Mouse (Mus musculus) c-Kit-positive CD71-positive TER-119-positive erythroid progenitor cells, embryonic 14.5 days (primary cell): Measurements from ENCODE around the gene Bcas3.

Experiments used
- DNase-seq: peaks from one replicate; pipeline ENCODE4 v3.0.0-alpha.2; 2013; ENCODE audit warnings: low spot score

Gene Bcas3

GRCm38 (mm10) chr11:85667741-85668140, 314.8 kb downstream of the Bcas3 start:
- no peak for DNase-seq

GRCm38 (mm10) chr11:85672881-85673475, 320.0 kb downstream of the Bcas3 start:
- DNase-seq: no peak

GRCm38 (mm10) chr11:85675244-85675643, 322.3 kb downstream of the Bcas3 start:
- no peak for DNase-seq

- DNase-seq: no peak
Observed at GRCm38 (mm10) chr11:85676357-85677004, 323.5 kb downstream of the Bcas3 start.

- DNase-seq: no peak
Observed at GRCm38 (mm10) chr11:85678666-85679065, 325.7 kb downstream of the Bcas3 start.

- DNase-seq: no peak
Observed at GRCm38 (mm10) chr11:85681580-85682419, 328.8 kb downstream of the Bcas3 start.

- no peak for DNase-seq
Observed at GRCm38 (mm10) chr11:85684981-85685380, 332.0 kb downstream of the Bcas3 start.

GRCm38 (mm10) chr11:85687816-85688439, 335.0 kb downstream of the Bcas3 start:
- no peak for DNase-seq

GRCm38 (mm10) chr11:85688440-85688838, 335.5 kb downstream of the Bcas3 start:
- DNase-seq: no peak

- no peak for DNase-seq
Observed at GRCm38 (mm10) chr11:85689226-85689625, 336.3 kb downstream of the Bcas3 start.

GRCm38 (mm10) chr11:85691285-85691684, 338.3 kb downstream of the Bcas3 start:
- no peak for DNase-seq

- DNase-seq: no peak
Observed at GRCm38 (mm10) chr11:85695614-85696263, 342.8 kb downstream of the Bcas3 start.

GRCm38 (mm10) chr11:85696491-85697398, 343.8 kb downstream of the Bcas3 start:
- DNase-seq: no peak

- DNase-seq: no peak
Observed at GRCm38 (mm10) chr11:85697468-85697867, 344.5 kb downstream of the Bcas3 start.

- no peak for DNase-seq
Observed at GRCm38 (mm10) chr11:85698242-85698641, 345.3 kb downstream of the Bcas3 start.

GRCm38 (mm10) chr11:85704062-85704748, 351.2 kb downstream of the Bcas3 start:
- DNase-seq: no peak

GRCm38 (mm10) chr11:85706630-85707029, 353.7 kb downstream of the Bcas3 start:
- DNase-seq: peak; percentile 14

GRCm38 (mm10) chr11:85707496-85707895, 354.5 kb downstream of the Bcas3 start:
- DNase-seq: no peak

GRCm38 (mm10) chr11:85709147-85709546, 356.2 kb downstream of the Bcas3 start:
- DNase-seq: no peak

- no peak for DNase-seq
Observed at GRCm38 (mm10) chr11:85710155-85710554, 357.2 kb downstream of the Bcas3 start.
